Mouse (Mus musculus): ENCODE data around the gene Otop2. TPM values are rescaled to one million over a fixed set of nuclear protein-coding genes. Genes with fewer than 3 reads are reported as not detected.
A peak's percentile ranks its signal among the peaks of the same experiment; 100 is the strongest.

The Otop2 gene
- polyA plus RNA-seq, 1 experiment from 2014 or later, result not detected

DNA sequence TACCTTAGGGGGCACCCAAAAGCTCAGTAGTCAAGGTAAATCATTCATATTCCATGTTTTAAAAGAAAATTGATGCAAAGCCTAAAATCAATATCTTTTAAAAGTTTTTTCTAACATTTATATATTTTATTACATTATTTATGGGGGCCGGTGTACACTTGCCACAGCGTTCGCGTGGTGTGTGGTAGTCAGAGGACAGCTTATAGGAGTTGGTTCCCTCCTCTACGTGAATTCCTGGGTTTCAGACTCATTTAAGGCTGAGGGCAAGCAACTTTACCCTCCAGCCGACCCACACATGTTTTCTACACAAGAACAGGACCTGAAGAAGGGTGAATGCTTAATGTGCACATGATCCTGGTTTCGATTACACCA lies 29.4 kb upstream of the Otop2 start:
- Histone ChIP-seq H3K27me3 (no peaks in the 10 kb centered on the region), H3K27ac (replicated peaks) (peak overlapping the region; percentile 79), H3K4me2 (peak overlapping the region; percentile 68), H3K36me3 (no peaks in the 10 kb centered on the region), H3K9me3 (no peaks in the 10 kb centered on the region), H3K9ac (peak overlapping the region; percentile 73), H3K4me3 (peak overlapping the region; percentile 72), H3K4me1 (replicated peaks) (peaks cover 35% of the 10 kb centered on the region)
- 17% methylated on average over 7 of the region's 7 CpGs for WGBS
- ATAC-seq (ENCODE audit: low read depth), result no peak

DNA sequence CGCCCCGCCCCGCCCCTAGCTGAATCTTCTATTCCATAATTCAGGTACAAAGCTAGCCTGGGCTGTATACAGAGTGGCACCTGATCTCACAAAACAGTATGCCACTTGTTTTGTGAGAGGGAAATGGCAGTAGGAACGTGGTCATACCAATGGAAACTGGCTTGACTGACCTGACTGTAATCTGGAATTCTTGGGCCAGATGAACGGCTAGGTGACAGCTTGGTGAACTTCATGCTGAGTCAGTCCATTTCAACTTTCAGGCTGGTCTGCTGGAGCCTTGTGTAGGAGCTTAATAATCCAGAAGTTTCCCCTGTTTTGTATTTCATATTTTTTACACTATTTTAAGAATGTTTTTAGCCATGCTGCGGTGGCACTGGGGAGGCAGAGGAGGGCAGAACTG lies 28.8 kb upstream of the Otop2 start:
- no peak for ATAC-seq (ENCODE audit: low read depth)
- Histone ChIP-seq H3K4me3 (no peak overlapping the region; the same call in 1 of the 2 replicates), H3K27ac (replicated peaks) (no peak overlapping the region), H3K27me3 (no peaks in the 10 kb centered on the region), H3K4me2 (peak overlapping the region; percentile 68), H3K4me1 (replicated peaks) (peaks cover 33% of the 10 kb centered on the region), H3K9ac (no peak overlapping the region), H3K36me3 (no peaks in the 10 kb centered on the region), H3K9me3 (no peaks in the 10 kb centered on the region)
- 76% methylated on average over 6 of the region's 6 CpGs for WGBS

DNA sequence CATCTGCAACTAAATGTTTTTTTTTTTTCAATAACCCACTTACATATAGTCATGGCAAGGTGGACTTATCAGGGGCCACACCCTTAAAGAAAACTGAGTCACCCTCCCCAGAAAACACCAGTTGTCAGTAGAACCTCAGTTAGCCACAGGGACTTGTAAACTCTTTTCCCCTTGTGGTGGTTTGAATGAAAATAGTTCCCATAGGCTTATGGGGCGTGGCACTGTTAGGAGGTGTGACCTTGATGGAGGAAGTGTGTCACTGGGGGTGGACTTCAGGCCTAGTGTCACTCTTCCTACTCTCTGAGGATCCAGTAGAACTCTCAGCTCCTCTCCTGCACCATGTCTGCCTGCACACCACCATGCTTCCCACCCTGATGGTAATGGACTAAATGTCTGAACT lies 27.2 kb upstream of the Otop2 start:
- no peak overlapping the region for H3K27ac ChIP-seq (replicated peaks)
- no peak overlapping the region for H3K4me2 ChIP-seq
- 81% methylated on average over 1 of the region's 1 CpGs for WGBS
- H3K36me3 ChIP-seq, result no peaks in the 10 kb centered on the region
- H3K9me3 ChIP-seq, result no peaks in the 10 kb centered on the region
- H3K4me3 ChIP-seq, result no peak overlapping the region
- no peak overlapping the region for H3K9ac ChIP-seq
- H3K27me3 ChIP-seq, result no peaks in the 10 kb centered on the region
- no peak for ATAC-seq (ENCODE audit: low read depth)
- peaks cover 28% of the 10 kb centered on the region for H3K4me1 ChIP-seq (replicated peaks)

- H3K4me1 ChIP-seq (replicated peaks), result peaks cover 18% of the 10 kb centered on the region
- H3K36me3 ChIP-seq, result no peaks in the 10 kb centered on the region
- H3K27me3 ChIP-seq, result no peaks in the 10 kb centered on the region
- no peak for ATAC-seq (ENCODE audit: low read depth)
- no peak overlapping the region for H3K4me2 ChIP-seq
- 78% methylated on average over 8 of the region's 8 CpGs for WGBS
- H3K9me3 ChIP-seq, result no peaks in the 10 kb centered on the region
- H3K27ac ChIP-seq (replicated peaks), result 0 out of 2 replicates have a peak overlapping the region, but pooled peaks have one; percentile 33
- H3K4me3 ChIP-seq, result no peak overlapping the region
- H3K9ac ChIP-seq, result no peak overlapping the region
Observed at GRCm38 (mm10) chr11:115282295-115282694, 24.7 kb upstream of the Otop2 start.

DNA sequence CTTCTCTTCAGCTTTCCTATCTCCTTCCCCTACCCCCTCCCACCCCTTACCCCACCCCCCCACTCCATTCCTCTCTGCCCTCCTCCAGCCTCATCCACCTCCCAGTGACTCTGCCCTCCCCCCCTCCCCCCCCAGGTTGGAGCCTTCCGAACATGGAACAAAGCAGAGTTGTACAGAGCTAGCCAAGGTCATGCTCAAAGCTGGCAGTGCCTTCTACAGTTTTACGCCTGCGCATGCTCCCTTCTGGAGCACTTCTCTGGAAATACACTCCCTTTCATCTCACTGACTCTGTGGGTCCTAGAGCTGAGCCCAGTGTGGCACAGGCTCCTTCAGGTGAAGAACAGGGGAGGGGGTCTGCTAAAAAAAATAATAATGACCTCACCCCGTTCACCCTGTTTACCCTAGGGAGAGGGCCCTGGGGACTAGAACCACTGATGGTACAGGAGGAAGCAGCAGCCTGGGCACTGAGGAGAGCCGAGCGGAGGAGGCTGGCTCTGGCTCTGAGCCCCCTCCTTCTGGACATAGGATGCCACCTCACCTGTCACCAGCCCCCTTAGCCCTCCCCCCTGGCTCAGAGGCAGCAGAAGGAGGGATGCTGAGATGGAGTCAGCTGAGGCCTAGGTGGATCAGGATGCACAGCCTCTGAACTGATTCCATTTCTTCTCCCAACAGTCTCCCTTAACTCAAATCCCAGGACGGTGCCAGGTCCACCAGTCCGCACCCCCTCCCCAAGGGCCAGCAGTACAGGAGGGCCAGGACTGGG lies 24.1 kb upstream of the Otop2 start:
- Histone ChIP-seq H3K36me3 (no peaks in the 10 kb centered on the region), H3K27ac (replicated peaks) (no peak overlapping the region), H3K27me3 (no peaks in the 10 kb centered on the region), H3K9me3 (no peaks in the 10 kb centered on the region), H3K4me2 (no peak overlapping the region), H3K4me1 (replicated peaks) (peaks cover 13% of the 10 kb centered on the region), H3K4me3 (no peak overlapping the region), H3K9ac (peak overlapping the region; percentile 26; the same call in 1 of the 2 replicates)
- no peak for ATAC-seq (ENCODE audit: low read depth)
- 84% methylated on average over 8 of the region's 8 CpGs for WGBS

- Histone ChIP-seq H3K4me1 (replicated peaks) (peaks cover 9% of the 10 kb centered on the region), H3K9me3 (no peaks in the 10 kb centered on the region), H3K4me2 (no peak overlapping the region), H3K27me3 (no peaks in the 10 kb centered on the region), H3K27ac (replicated peaks) (no peak overlapping the region), H3K9ac (no peak overlapping the region; the same call in 1 of the 2 replicates), H3K36me3 (no peaks in the 10 kb centered on the region), H3K4me3 (no peak overlapping the region)
- WGBS, result 78% methylated on average over 9 of the region's 9 CpGs
- no peak for ATAC-seq (ENCODE audit: low read depth)
Observed at GRCm38 (mm10) chr11:115283486-115283765, 23.5 kb upstream of the Otop2 start.

GRCm38 (mm10) chr11:115283891-115284620 lies 22.9 kb upstream of the Otop2 start:
- Histone ChIP-seq H3K9me3 (no peaks in the 10 kb centered on the region), H3K4me2 (no peak overlapping the region), H3K36me3 (no peaks in the 10 kb centered on the region), H3K9ac (no peak overlapping the region), H3K4me3 (no peak overlapping the region), H3K27me3 (no peaks in the 10 kb centered on the region), H3K4me1 (replicated peaks) (peaks cover 9% of the 10 kb centered on the region), H3K27ac (replicated peaks) (no peak overlapping the region)
- WGBS, result 80% methylated on average over 12 of the region's 12 CpGs
- ATAC-seq (ENCODE audit: low read depth), result no peak

GRCm38 (mm10) chr11:115285282-115285681 lies 21.7 kb upstream of the Otop2 start:
- H3K27me3 ChIP-seq, result no peaks in the 10 kb centered on the region
- H3K9ac ChIP-seq, result no peak overlapping the region
- no peak overlapping the region for H3K4me3 ChIP-seq
- 68% methylated on average over 4 of the region's 4 CpGs for WGBS
- no peaks in the 10 kb centered on the region for H3K9me3 ChIP-seq
- no peak overlapping the region for H3K4me2 ChIP-seq
- H3K36me3 ChIP-seq, result no peaks in the 10 kb centered on the region
- H3K4me1 ChIP-seq (replicated peaks), result peaks cover 9% of the 10 kb centered on the region
- H3K27ac ChIP-seq (replicated peaks), result no peak overlapping the region
- no peak for ATAC-seq (ENCODE audit: low read depth)

DNA sequence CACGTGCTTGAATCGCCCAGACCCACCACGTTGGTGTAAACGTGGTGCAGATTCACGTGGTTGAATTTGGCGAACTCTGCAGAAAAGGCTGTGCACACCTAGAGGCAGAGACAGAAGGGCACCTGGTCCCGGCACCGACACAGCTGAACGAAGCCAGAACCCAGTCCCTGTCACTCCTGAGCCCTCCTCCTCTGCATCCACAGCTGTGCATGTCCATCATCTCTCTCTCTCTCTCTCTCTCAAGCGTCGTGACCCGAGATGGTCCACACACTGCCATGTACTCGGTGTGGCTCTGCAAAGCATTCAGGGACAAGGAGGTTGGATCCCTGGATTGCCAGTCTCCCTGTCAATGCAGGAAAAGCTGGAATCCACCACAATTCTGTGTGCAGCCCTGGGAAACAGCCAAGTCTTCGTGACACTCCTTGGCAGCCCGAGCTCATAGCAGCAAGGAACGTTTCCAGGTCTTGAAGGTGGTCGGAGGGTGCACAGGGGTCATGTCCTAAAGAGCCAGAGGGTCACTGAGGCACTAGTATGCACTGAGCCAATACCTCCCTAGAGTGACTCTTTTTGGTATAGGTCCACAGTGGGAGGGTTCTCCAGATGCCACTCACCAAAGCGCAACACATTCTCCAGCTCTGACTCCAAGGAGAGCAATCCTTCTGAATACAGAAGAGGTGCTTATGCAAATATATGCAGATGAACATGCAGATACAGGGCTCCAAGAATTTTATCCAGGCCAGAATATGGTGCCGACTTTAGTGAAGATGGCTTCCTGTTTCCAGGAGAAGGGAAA lies 20.6 kb upstream of the Otop2 start:
- 77% methylated on average over 19 of the region's 19 CpGs for WGBS
- Histone ChIP-seq H3K4me3 (no peak overlapping the region), H3K36me3 (no peaks in the 10 kb centered on the region), H3K27ac (replicated peaks) (no peak overlapping the region; the same call in 1 of the 2 replicates), H3K9ac (no peak overlapping the region), H3K27me3 (no peaks in the 10 kb centered on the region), H3K9me3 (no peaks in the 10 kb centered on the region), H3K4me1 (replicated peaks) (peaks cover 9% of the 10 kb centered on the region), H3K4me2 (no peak overlapping the region)
- ATAC-seq (ENCODE audit: low read depth), result no peak

DNA sequence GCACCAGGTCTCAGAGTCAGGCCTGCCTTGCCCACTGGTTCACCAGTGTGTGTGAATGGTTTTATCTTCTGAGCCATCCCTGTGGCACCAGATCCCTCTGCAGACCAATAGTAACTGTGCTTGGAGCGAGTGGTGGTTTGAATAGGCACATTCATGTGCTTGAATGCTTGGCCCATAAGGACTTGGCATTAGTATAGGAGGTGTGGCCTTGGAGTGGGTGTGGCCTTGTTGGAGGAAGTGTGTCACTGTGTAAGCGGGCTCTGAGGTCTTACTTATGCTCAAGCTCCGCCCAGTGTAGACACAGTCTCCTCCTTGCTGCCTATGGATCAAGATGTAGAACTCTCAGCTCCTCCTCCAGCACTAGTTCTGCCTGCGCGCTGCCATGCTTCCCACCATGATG lies 19.6 kb upstream of the Otop2 start:
- peak; percentile 28; the same call in 1 of the 2 replicates for ATAC-seq (ENCODE audit: low read depth)
- Histone ChIP-seq H3K9me3 (no peaks in the 10 kb centered on the region), H3K36me3 (no peaks in the 10 kb centered on the region), H3K4me2 (no peak overlapping the region), H3K4me3 (no peak overlapping the region), H3K4me1 (replicated peaks) (peaks cover 9% of the 10 kb centered on the region), H3K9ac (no peak overlapping the region), H3K27me3 (no peaks in the 10 kb centered on the region), H3K27ac (replicated peaks) (no peak overlapping the region)
- WGBS, result 84% methylated on average over 5 of the region's 5 CpGs

- H3K4me1 ChIP-seq (replicated peaks), result peaks cover 9% of the 10 kb centered on the region
- WGBS, result 88% methylated on average over 2 of the region's 2 CpGs
- no peak for ATAC-seq (ENCODE audit: low read depth)
Observed at GRCm38 (mm10) chr11:115288305-115288704, 18.7 kb upstream of the Otop2 start.

GRCm38 (mm10) chr11:115289885-115290284 lies 17.1 kb upstream of the Otop2 start:
- Histone ChIP-seq H3K27me3 (no peaks in the 10 kb centered on the region), H3K9me3 (no peaks in the 10 kb centered on the region), H3K4me3 (no peak overlapping the region), H3K4me1 (replicated peaks) (peaks cover 9% of the 10 kb centered on the region; the same call in 1 of the 2 replicates), H3K9ac (no peak overlapping the region), H3K27ac (replicated peaks) (no peak overlapping the region), H3K4me2 (no peak overlapping the region), H3K36me3 (no peaks in the 10 kb centered on the region)
- ATAC-seq (ENCODE audit: low read depth), result no peak
- WGBS, result 85% methylated on average over 8 of the region's 8 CpGs

More at GRCm38 (mm10) chr11:115288305-115288704, 18.7 kb upstream of the Otop2 start:
- Histone ChIP-seq H3K4me2 (no peak overlapping the region), H3K9me3 (no peaks in the 10 kb centered on the region), H3K9ac (no peak overlapping the region), H3K27me3 (no peaks in the 10 kb centered on the region), H3K36me3 (no peaks in the 10 kb centered on the region), H3K4me3 (no peak overlapping the region), H3K27ac (replicated peaks) (no peak overlapping the region)
